Mouse (Mus musculus) mesoderm, embryonic 11.5 days (tissue): Measurements from ENCODE around the gene Ssc4d.

ENCODE experiments used
- DNase-seq: peaks from one replicate; pipeline ENCODE4 v3.0.0-alpha.2; 2012; ENCODE audit warnings: low read depth, low spot score

Ssc4d gene

DNA sequence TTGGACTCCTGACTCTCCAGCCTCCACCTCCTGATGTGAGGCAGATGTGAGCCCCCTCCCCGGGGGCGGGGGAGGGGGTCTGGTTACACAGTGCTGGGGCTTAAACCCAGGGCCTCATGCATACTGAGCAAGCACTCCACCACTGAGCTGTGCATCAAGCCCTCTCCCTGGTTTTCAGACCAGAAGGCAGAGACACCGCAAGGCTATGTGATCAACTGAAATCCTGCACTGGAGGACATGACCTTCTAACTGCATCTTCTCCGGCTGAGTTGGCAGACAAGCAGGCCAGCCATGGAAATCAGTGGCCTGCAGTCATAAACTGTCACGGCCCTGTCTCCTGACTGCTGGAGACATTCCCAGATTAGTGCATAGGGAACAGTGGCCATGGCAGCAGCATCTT is 33.7 kb downstream of the Ssc4d start:
- DNase-seq, result no peak

DNA sequence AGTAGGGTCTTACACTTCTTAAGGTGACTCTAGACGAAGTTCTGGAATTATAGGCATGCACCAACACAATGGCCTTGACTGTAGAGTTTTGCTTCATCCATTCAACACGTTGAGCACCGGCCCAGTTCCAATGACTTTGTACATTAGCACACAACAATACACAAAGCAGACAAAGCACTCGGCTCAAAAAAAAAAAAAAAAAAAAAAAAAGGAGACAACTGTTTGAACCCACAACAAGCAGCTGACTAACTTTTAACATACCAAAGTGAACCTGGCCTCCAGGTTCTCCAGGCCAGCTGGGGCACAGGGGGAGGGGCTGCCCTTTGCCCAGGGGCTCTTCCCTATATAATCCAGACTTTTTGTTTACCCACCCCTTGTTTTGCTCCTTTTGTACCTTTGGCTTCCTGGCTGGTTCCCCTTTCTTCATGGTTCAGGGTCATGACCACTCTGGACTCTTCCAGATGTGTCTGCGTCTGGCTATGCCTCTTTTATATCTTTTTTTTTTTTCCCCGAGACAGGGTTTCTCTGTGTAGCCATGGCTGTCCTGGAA is 38.6 kb downstream of the Ssc4d start:
- DNase-seq, result no peak

DNA sequence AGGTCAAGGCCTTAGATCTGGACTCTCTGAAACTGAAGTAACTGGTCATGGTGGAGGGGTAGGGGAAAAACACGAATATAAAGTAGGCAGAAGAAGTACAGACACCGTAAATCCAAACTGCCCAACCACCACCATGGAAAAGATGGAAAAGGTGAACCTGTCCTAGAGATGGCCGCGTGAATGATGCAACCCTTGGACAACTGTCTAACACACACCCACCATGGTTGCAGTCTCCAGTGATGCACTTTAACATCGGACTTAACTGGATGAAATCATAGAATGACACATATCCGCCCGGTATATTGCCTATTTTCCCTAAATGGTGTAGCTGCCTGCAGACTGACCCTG is 39.2 kb downstream of the Ssc4d start:
- DNase-seq, result no peak

DNA sequence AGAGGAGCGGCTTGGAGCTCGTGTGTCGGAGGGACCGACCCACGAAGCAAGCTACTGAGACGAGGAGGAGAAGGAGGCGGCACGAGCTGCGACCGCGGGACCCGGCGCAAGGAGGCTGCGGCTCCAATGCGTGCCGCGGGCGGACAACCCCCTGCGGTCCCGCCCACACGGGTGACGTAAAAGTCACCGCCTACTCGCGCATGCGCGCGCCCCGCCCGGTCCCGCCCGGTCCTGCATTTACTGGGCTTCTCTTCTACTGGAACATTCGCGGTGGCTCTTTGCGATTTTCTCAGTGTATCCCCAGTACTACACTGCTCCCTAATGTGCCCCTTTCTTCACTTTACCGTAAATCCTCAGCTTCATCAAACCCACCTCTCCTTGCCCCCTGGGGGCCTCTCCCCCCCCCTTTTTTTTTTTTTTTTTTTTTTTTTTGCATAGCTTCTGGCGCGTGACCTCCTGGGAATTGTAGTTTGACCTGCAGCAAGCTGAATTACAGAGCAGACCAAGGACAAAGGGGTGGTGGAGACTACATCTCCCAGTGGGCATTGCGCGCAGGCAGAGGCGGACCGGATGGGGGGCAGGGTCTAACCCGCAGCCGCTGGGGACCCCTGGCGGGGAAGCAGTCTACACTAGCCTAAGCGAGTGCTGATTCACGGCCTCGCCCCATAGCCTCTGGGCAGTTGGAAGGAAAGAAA is 39.7 kb downstream of the Ssc4d start, which contains the start of gene Ywhag:
TSS of gene Ywhag (minus strand) at position 136 of the 695 bp plus-strand sequence.
- peak; percentile 98 for DNase-seq

DNA sequence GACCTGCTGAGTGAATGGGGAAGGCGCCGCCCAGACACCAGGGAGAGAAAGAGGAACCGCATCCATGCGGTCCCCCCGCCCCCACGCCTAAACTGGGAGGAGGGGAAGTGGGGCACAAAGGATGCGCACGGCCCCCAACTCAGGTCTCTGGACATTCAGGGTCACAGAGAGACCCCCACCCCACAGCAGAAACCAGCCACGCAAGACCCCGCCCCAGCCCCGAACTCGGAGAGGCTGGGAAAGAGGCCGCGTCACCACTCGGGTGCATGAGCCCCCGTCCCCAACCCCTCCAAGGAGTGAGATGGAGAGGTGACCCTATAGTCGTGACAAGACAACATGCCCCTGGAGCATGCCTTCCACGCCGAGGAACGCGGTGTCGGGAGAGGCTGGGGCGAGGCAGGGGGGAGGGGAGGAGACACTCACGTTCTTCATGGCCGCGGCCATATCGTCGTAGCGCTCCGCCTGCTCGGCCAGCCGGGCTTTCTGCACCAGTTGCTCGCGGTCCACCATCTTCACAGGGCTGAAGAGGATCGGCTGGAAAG is 40.4 kb downstream of the Ssc4d start:
- peak; percentile 81 for DNase-seq

DNA sequence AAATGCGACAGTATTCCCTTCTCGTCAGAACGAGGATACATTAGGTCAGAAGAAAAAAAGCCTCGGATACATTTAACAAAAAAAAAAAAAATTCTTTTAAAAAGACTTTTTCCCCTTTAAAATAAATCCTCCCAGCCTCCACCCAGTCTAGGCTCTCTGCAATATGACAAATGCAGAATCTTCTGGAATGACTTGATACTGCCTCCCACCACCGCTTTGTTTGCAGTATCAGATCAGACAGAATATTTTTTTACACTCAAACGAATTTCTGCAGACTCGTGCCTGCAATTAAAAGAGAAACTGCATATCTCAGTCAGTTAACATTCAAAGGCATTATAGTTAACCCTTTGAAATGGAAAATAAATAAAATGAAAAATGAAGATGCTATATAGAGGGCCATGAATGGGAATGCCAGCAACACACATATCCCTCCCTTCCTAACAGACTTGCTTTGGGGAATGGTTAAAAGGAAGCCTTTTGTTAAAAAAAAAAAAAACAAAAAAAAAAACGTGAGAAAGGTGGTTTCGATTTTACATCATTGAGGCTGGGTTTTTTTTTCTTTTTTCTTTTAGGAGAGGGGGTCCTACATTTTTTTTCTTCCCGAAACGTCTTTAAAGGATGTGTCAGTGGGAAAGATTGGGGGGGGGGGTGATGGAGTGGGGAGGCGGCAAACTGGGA is 41.0 kb downstream of the Ssc4d start:
- no peak for DNase-seq

DNA sequence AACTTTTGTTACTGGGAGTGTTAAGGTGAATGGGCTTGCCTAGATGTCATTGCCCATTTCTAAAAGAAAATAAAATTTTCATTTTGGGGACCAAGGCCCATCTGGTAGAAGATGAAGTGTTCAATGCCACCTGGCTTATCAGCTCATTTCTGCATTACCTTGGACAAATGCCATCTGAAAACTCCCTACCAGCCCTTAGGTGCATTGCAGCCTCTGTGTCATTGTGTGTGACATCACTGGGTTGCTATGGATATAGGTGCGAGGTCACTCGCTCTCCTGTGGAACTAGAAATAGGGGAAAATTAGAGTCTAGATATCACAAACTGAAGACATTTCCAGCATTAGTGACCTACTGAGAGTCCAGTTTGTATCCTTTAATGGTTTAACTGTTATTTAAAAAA is 42.0 kb downstream of the Ssc4d start:
- peak; percentile 34 for DNase-seq

DNA sequence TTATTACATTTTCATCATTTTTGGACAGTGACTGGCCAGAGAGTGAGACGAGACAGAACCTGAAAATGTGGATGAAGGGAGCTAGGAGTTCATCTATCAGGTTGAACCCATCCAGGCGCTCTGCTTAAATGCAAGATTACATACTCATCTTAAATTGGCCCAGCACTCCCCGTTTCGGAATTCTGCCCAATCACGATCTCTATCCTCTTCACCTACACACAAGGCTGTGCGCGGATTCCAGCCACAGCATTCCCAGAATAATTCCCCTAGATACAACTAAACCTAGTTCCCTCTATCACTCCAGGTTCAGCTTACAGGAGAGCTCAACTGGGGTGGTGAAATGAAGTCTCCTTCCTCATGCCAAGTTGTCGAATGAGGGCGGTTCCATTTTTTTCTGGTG is 42.8 kb downstream of the Ssc4d start:
- no peak for DNase-seq

DNA sequence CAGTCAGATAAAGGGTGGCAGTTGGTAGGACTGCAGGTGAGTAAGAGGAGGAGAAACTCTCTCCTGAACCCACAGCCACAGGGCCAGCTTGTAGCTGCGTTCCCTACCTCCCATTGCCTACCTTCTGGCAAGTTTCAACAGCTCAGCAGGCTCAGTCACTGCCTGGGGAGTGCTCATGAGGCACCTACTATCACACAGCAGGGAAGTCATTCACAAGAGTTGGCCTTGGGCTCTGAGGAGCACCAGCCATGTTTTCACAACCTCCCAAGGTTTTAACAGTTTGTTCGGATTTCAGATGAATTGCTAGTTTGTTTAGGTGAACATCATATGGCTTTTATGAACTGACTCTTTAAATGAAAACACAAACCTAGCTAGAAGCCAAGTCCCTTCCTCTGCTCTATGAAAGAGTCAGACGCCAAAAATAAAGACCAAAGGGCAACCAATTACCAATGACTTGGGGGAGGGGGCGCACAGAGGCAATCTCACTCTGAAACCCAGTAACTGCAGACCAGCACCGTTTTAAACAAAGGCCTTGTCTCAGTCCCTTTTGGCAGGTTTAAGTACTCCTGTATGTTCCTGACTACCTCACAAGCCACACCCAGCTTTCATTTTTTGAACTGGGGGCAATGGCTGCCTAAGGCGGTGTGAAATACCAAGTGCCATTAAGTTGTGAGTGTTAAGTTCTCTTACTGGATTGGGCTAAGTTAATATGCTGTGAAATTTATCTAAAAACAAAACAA is 44.5 kb downstream of the Ssc4d start:
- DNase-seq, result no peak

DNA sequence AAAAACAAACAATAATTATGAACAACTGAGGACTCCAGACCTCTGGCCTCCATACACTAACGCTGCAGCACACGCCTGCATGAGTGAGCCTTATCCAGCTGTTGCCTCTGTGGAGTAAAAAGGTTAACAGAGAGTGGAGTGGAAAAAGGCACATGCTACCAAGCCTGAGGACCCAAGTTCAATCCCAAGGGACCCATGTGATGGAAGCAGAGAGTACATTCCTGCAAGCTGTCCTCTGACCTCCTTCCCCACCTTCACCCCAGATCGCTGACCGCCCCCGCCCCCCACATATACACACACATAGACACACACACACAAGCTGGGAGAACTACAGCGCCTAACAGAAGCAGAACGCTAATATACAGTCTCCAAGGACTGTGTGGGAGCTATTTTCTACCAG is 50.4 kb downstream of the Ssc4d start:
- no peak for DNase-seq

DNA sequence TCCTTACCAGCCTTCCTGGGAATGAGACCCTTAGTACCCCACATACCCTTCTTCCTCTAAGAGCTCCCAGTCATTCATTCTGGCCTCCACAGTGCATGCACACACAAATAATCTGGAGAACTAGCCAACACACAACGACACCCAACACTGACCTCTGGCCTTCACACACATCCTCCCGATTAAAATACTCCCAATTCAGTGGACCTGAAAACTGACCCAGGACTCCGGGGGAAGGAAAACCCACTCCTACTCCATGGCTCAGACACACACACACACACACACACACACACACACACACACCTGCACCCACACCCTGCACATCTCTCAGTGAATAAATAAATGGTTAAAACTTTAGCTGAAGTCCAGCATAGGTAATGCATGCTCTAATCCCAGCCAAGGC is 54.4 kb downstream of the Ssc4d start:
- no peak for DNase-seq

DNA sequence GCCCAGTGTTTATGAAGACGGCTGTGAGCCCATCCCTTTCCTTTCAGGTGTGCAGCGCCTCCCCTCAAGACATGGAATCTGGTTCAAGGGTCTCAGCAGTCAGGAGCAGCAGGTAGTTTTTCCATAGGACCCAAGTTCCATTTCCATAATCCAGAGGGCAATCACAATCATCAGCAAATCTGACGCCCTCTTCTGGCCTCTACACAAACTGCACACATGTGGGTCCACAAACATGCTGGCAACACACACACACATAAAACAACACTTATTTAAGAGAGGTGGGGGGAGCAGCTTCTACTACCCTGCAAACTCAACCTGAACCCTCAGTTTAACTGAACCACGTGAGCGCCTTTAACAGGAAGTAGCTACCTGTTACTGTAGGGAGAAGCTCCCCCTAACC is 55.7 kb downstream of the Ssc4d start:
- no peak for DNase-seq

DNA sequence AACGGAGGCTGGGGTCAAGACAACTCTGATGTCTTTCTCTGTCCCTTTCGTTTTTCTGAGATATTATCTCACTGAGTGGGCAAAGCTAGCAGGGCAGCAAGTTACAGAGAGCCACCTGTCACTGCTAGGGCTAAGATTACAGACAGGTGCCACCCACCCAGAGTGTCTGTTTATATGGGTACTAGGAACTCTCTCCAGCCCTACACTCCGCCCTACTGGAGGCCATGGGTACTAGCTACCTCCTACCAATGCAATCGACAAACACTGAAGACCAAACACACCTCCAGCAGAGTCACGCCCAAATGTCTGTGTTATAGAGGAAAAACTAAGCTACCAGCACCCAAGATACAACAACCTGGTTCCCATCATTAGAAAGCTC is 56.3 kb downstream of the Ssc4d start:
- no peak for DNase-seq

DNA sequence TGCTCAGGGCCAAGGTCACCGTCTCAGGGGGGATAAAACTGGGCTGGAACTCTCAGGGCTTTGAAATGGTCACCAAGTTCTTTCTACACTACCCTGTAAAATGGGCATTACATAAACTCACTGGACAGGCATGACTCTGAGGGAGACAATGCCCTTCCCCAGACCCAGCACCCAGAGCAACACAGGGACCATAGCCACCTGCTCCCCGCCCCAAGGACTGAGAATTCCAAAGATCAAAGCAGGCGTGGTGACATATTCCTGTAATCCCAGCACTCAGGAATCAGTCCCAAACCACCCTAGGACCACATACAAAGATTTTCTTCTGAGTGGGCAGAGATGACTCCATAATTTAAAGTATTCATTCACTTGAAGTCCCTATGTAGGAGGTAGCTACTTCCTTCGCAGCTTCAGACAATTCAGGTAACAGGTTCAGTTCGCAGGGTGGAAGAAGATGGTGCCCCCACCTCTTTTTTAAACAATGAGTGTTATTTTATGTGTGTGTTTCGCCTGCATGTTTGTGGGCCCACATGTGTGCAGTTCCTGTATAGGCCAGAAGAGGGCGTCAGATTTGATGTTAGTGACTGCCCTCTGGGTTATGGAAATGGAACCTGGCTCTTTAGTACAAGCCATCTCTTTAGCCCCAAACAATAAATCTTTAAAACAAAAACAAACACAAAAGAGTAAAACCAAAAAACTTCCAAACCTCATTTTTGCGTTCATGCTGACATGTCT is 56.8 kb downstream of the Ssc4d start:
- no peak for DNase-seq

DNA sequence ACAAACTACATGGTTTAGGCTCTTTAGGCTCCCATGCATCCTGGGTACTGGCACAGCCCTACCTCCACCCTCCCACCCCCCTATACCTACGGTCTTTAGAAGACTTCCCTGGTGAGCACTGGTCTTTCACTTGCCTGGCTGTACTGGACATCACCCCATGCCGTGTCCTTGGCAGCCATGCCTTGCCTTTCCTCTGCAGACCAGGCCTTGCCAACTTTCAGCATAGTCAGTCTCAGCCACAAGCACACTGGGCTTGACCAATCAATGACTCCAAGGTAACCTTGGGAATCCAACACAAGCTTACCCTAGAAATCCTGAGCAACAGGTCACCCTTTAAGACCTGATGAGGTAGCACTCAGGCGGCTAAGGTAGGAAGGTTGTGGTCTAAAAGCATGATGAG is 57.7 kb downstream of the Ssc4d start:
- DNase-seq, result no peak

DNA sequence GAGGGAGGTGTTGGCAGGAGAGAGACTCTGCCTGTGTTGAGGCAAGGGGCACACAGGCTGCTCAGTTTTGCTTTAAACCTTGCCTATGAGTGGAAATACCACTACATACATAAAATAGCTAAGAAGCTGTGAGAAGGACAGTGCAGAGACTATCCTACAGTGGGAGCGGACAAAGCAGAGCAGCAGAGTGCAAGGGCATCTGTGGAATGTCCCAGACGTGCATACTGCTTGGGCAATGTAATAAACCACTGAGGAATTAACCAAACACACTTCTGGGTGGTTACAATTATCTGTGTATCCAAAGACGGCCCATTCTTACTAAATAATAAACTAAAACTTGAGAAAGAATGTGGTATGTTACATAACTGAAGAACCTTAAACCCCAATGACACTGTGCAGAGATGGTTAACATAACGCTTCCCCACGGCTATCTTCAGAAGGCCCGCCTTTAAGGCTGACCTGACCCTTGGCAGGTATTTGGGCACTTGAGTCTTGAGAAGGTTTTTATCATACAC is 58.2 kb downstream of the Ssc4d start:
- no peak for DNase-seq

DNA sequence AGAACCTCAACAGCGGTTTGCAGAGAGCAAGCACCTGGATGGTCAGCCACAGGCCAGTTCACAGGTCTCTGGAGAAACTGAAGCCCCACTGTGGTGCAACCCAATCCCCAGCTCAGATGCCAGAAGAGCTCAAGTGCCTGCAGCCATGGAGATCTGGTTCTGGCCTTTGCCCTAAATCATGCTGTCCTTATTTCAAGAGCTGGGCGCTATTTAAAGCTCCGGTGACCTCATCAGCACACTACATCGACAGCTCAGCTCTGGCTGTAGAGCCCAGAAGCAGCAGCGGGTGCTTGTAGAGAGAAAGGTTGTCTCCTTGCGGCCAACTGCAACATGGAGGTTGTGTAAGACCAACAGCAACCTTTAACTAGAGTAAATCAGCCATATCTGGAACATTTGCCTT is 60.2 kb downstream of the Ssc4d start:
- no peak for DNase-seq

DNA sequence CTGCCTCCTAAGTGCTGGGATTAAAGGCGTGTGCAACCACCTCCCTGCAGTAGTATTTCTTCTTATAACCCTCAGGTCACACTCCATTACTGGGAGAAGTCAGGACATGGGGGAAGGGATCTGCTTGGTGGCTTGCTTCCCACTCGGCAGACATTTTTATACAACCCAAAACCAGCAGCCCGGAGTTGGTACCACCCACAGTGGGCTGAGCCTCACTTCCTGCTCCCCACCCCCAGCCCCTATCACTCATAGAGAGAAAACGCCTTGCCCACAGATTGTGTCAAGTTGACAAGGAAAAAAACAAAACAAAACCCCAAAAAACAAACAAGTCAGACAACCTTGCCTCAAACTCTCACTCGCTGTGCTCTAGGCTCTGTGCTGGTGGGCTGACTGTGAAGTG is 61.1 kb downstream of the Ssc4d start:
- no peak for DNase-seq

DNA sequence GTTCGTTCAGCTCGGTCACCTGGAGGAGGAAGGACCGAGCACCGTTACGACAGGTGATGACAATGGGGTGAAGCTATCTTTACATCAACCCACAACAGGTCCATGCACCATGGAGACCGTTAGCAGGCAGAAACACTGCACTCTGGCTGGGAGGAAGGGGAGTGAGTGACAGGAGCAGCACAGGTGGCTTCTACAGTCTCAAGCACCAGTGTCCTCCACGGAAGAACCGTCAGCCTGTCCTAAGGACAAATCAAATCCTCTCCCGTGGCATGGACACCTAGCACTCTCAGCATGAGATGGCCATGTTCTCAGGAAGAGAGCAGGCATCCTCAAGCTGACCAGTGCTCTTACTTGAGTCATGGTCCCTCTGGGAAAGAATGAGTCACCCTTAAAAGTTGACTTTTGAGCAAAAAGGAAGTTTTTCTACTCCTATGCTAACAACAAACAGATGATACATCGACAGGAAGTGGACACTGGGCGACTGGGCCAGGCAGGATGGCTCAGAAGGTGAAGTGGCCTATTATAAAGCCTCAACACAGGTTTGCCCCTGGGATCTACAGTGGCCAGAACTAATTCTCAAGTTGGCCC is 62.6 kb downstream of the Ssc4d start:
- no peak for DNase-seq

DNA sequence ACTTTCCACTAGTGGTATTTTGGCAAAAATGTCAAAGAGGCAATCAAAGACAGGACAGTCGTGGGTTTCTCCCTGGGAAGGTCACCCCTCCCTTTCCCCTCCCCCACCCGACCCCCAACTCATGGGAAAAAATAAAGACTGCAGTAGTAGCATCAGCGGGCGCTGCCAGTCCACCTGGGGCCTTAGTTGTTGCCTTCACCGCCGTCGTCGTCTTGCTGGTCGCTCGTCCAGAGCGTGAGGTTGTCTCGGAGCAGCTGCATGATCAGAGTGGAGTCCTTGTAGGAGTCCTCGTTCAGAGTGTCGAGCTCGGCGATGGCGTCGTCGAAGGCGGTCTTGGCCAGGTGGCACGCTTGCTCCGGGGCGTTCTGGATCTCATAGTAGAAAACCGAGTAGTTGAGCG is 63.5 kb downstream of the Ssc4d start:
- no peak for DNase-seq
